Mouse (Mus musculus): Measurements from ENCODE around the gene Ndufa6. TPM values are rescaled to one million over a fixed set of nuclear protein-coding genes. Genes with fewer than 3 reads are reported as not detected.

Gene Ndufa6
- total RNA-seq, 1 experiment from 2014 or later: 90.5 TPM

DNA sequence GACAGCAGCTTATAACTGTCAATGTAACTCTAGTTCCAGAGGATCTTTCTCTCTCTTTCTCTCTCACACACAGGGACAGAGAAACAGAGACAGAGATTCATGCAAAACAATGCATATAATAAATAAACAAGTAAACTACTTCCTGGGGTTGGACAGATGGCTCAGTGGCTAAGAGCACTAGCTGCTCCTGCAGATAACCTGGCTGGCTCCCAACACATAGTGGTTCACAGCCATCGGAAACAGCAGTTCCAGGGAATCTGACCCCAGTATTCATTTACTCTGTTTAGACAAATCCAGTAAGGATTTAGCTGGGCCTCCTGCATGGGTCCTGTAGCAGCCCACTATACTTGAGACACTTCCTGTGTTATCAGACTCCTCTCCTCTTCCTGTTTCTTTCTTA, 34.5 kb downstream of the Ndufa6 start:
- no peak; a peak in 1 of 4 replicates for ATAC-seq (replicated peaks in 1 of 2; ENCODE audit: insufficient read depth in 1 of 2, low FRiP score in 2 of 2, low TSS enrichment in 1 of 2, low read depth in 1 of 2, poor library complexity in 2 of 2, severe bottlenecking in 2 of 2)

DNA sequence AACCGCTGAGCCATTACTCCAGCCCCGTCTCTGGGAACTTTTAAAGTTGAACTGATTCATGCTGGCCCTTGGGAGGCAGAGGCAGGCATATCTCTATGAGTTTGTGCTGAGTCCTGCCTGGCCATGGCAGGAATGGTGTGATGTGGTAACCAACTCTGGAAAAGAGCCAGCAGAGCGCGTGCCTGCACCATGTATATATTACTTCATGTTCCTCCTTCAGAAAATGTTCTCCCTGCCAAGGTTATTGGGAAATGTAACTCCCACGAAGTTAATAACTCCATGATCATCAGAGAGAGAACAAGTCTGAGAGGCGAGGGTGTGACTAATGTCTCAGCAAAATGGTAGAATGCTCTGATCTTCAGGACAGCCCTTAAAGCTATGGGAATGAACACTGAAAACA, 36.3 kb downstream of the Ndufa6 start:
- no peak for ATAC-seq (replicated peaks in 1 of 2; ENCODE audit: insufficient read depth in 1 of 2, low FRiP score in 2 of 2, low TSS enrichment in 1 of 2, low read depth in 1 of 2, poor library complexity in 2 of 2, severe bottlenecking in 2 of 2)

DNA sequence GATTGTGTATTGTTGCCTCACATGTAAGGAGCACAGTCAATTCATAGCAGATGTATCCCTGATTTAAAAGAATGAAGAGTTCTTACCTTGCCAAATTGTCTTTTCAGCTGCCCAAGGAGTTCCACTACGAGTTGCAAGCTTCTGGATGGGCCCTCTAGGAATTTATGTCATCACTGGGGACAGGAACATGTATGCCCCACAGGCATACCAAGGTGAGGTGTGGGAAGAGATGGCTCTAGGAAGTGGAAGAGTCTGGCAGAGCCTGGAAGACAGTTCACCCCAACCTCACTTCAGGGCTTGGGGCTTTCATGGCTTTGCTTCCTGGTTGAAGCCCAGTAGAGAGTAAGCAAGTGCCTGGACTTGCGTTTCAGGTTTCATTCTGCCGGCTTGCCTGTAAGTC, 45.7 kb downstream of the Ndufa6 start:
- ATAC-seq (replicated peaks in 1 of 2; ENCODE audit: insufficient read depth in 1 of 2, low FRiP score in 2 of 2, low TSS enrichment in 1 of 2, low read depth in 1 of 2, poor library complexity in 2 of 2, severe bottlenecking in 2 of 2): no peak

DNA sequence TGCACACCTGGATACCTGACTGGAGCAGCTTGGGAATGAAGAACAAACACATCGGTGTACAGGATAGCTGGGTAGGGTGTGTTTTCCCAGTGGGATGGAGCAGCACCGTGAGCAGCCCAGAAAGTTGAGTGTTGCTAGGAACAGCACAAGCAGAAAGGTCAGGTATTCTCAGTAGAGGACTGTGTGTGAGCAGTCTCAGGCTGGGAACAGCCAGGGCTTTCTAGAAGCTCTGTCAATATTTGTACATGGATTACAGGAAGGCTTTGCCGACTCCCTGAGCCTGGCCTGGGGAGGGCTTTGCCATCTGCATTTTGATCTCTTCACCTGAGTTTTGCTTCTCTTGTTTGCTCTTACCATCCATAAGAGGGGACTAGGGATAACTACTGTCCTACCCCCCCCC, 47.0 kb downstream of the Ndufa6 start:
- no peak for ATAC-seq (replicated peaks in 1 of 2; ENCODE audit: insufficient read depth in 1 of 2, low FRiP score in 2 of 2, low TSS enrichment in 1 of 2, low read depth in 1 of 2, poor library complexity in 2 of 2, severe bottlenecking in 2 of 2)

Other genes starting within 250 kb of the Ndufa6 start
- 15.9 and 20.8 TPM in 2 replicates for gene Ccdc134, start 226.4 kb downstream of the Ndufa6 start, total RNA-seq (2017)
- 64.0 and 83.8 TPM in 2 replicates for gene Srebf2, start 207.1 kb downstream of the Ndufa6 start, total RNA-seq (2017)
- 9.3 and 13.6 TPM in 2 replicates for gene Shisa8, start 141.5 kb downstream of the Ndufa6 start, total RNA-seq (2017)
- gene Tnfrsf13c, start 130.0 kb downstream of the Ndufa6 start, total RNA-seq (2017): 9.2 and 10.6 TPM in 2 replicates
- gene Cenpm, start 109.6 kb downstream of the Ndufa6 start, total RNA-seq (2017): 15.6 and 25.6 TPM in 2 replicates
- gene 1500009C09Rik, start 101.9 kb downstream of the Ndufa6 start, total RNA-seq (2017): not detected in 2 replicates
- 1.1 TPM in 2 replicates for gene Sept3, start 79.4 kb downstream of the Ndufa6 start, total RNA-seq (2017)
- gene Wbp2nl, start 55.4 kb downstream of the Ndufa6 start, total RNA-seq (2017): not detected in 2 replicates
- gene Naga, start 15.4 kb downstream of the Ndufa6 start, total RNA-seq (2017): 50.2 and 51.1 TPM in 2 replicates
- 8.5 and 13.6 TPM in 2 replicates for gene Pheta2, start 15.4 kb downstream of the Ndufa6 start, total RNA-seq (2017)
- 53.4 and 61.4 TPM in 2 replicates for gene Smdt1, start 15.4 kb downstream of the Ndufa6 start, total RNA-seq (2017)
- gene Cyp2d22, start 25.9 kb upstream of the Ndufa6 start, total RNA-seq (2017): 0.10 and 1.1 TPM in 2 replicates
- not detected in 2 replicates for gene Cyp2d11, start 39.7 kb upstream of the Ndufa6 start, total RNA-seq (2017)
- not detected in 2 replicates for gene Cyp2d10, start 52.9 kb upstream of the Ndufa6 start, total RNA-seq (2017)
- gene Cyp2d9, start 79.1 kb upstream of the Ndufa6 start, total RNA-seq (2017): not detected in 2 replicates
- gene Cyp2d12, start 200.8 kb upstream of the Ndufa6 start, total RNA-seq (2017): not detected in 2 replicates